Mouse (Mus musculus) liver, embryonic 13.5 days (tissue): ENCODE measurements around the gene Ube2i. TPM values are rescaled to one million over a fixed set of nuclear protein-coding genes. Genes with fewer than 3 reads are reported as not detected.
"Not testable (repeated sequence)": the region's sequence is repeated elsewhere in the genome, so short reads cannot be mapped to it uniquely, and the experiment has no call there.

Experiments used
- ATAC-seq: fragments of 200-750 bp; cut with Nextera tagmentation; 2 replicates; pipeline ENCODE4 v1.8.0; 2017; ENCODE audit warnings: low read depth, mild to moderate bottlenecking, moderate number of reproducible peaks, moderate library complexity
- DNase-seq: peaks from one replicate; pipeline ENCODE4 v3.0.0; 2022
- H3K27ac ChIP-seq: fragments of 300-500 bp; sonication (generic); 2 replicates; pipeline ENCODE4 v1.5.1; 2015; ENCODE audit warnings: moderate library complexity, mild to moderate bottlenecking, inconsistent platforms
- H3K27me3 ChIP-seq: fragments of 300-500 bp; sonication (generic); 2 replicates; pipeline ENCODE4 v1.6.1; 2015; ENCODE audit warnings: mild to moderate bottlenecking, inconsistent platforms
- H3K36me3 ChIP-seq: fragments of 300-500 bp; sonication (generic); 2 replicates; pipeline ENCODE4 v1.6.1; 2015; ENCODE audit warnings: mild to moderate bottlenecking, inconsistent platforms
- H3K4me1 ChIP-seq: fragments of 300-500 bp; sonication (generic); replicated peaks from 2 replicates; pipeline ENCODE4 v1.6.1; 2015; ENCODE audit warnings: inconsistent platforms
- H3K4me2 ChIP-seq: fragments of 300-500 bp; sonication (generic); 2 replicates; pipeline ENCODE4 v1.6.1; 2015; ENCODE audit warnings: inconsistent platforms, mild to moderate bottlenecking, moderate library complexity
- H3K4me3 ChIP-seq: fragments of 300-500 bp; sonication (generic); replicated peaks from 2 replicates; pipeline ENCODE4 v1.5.1; 2015; ENCODE audit warnings: mild to moderate bottlenecking, inconsistent platforms
- H3K9ac ChIP-seq: fragments of 300-500 bp; sonication (generic); 2 replicates; pipeline ENCODE4 v1.6.1; 2015; ENCODE audit warnings: mild to moderate bottlenecking, inconsistent platforms
- H3K9me3 ChIP-seq: fragments of 300-500 bp; sonication (generic); replicated peaks from 2 replicates; pipeline ENCODE4 v1.6.1; 2016; ENCODE audit warnings: inconsistent platforms
- WGBS: fragments of 180-500 bp; shearing (Covaris S2); methylation state at CpG from one replicate; pipeline ENCODE4 v1.1.7; 2015; ENCODE audit not compliant: insufficient replicate concordance; 5-methylcytosine and 5-hydroxymethylcytosine counted together
- polyA plus RNA-seq: library from polyadenylated mRNA; unstranded; fragments of >200 nt; fragmentation: Nextera tagmentation; extraction: Ambion mirVana; gene quantifications from 2 replicates; pipeline ENCODE4 v1.2.1, GENCODE M21; 2015

Gene Ube2i
- polyA plus RNA-seq, 1 experiment from 2014 or later, result 333 TPM

GRCm38 (mm10) chr17:25253760-25254159 lies 20.7 kb downstream of the Ube2i start:
- 51% methylated on average over 10 of the region's 10 CpGs for WGBS
- Histone ChIP-seq H3K4me2 (no peak overlapping the region), H3K27me3 (peaks cover 67% of the 10 kb centered on the region), H3K4me1 (peaks cover 15% of the 10 kb centered on the region), H3K36me3 (no peaks in the 10 kb centered on the region), H3K9me3 (no peaks in the 10 kb centered on the region), H3K4me3 (no peak overlapping the region), H3K9ac (no peak overlapping the region), H3K27ac (no peak overlapping the region)
- ATAC-seq (no peak), DNase-seq (no peak)

DNA sequence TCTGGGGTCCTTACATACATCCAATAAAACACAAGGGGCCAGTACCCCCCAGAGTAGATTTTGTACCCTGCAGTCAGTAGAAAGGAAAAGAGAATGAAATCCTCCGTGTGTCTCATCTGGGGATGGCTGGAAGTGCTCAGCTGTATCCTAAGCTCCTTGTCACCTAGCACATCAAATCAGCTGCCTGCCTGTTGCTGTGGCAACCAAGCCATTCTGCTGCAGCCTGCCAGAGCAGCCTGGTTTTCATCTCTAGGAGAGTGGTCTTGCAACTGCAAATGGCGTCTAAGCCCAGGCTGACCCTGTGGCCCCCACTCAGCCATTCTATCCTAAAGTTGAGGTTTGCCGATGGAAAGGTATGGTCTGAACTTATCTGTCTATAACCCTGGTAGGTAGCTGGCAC lies 21.8 kb downstream of the Ube2i start:
- H3K27me3 ChIP-seq, result peaks cover 71% of the 10 kb centered on the region
- no peak overlapping the region for H3K4me3 ChIP-seq
- H3K4me1 ChIP-seq, result peaks cover 12% of the 10 kb centered on the region
- H3K9ac ChIP-seq, result no peak overlapping the region
- no peak for DNase-seq
- H3K36me3 ChIP-seq, result no peaks in the 10 kb centered on the region
- 46% methylated on average over 3 of the region's 3 CpGs for WGBS
- H3K27ac ChIP-seq, result no peak overlapping the region
- H3K4me2 ChIP-seq, result no peak overlapping the region
- H3K9me3 ChIP-seq, result no peaks in the 10 kb centered on the region
- ATAC-seq, result no peak

DNA sequence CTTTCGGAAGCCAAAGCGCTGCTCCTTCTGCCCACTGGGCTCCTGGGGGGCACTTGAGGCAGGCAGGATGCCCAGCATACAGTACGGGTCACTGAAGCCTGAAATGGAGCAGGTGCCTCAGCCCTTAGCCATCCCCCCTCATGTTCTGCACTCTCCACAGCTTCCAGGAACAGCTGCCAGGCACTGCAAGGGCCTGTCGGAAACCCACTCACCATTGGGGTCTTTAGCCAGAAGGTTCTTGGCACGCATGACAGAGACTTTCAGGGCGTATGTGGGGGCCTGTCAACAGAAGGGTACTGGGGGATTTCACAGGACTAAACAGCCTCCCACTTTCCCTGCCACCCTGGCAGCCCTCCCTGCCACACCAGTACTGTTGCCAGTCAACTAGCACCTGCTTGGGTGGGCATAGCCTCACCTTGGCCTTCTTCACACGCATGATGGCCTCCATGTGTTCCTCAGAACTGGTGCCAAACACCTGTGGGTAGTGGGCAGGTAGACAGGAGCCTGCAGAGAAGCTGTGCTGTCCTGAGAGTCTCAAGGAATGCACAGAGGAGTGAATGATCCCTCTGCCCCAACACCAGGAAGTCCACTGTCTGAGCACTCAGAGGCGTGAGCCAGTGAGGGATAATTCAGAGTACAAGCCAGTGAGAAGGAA lies 24.1 kb downstream of the Ube2i start:
- 68% methylated on average over 8 of the region's 8 CpGs for WGBS
- Histone ChIP-seq H3K4me1 (no peaks in the 10 kb centered on the region), H3K4me3 (no peak overlapping the region), H3K27me3 (peaks cover 53% of the 10 kb centered on the region), H3K36me3 (no peaks in the 10 kb centered on the region), H3K9me3 (no peaks in the 10 kb centered on the region), H3K4me2 (no peak overlapping the region), H3K9ac (no peak overlapping the region), H3K27ac (no peak overlapping the region)
- DNase-seq (no peak), ATAC-seq (no peak)

DNA sequence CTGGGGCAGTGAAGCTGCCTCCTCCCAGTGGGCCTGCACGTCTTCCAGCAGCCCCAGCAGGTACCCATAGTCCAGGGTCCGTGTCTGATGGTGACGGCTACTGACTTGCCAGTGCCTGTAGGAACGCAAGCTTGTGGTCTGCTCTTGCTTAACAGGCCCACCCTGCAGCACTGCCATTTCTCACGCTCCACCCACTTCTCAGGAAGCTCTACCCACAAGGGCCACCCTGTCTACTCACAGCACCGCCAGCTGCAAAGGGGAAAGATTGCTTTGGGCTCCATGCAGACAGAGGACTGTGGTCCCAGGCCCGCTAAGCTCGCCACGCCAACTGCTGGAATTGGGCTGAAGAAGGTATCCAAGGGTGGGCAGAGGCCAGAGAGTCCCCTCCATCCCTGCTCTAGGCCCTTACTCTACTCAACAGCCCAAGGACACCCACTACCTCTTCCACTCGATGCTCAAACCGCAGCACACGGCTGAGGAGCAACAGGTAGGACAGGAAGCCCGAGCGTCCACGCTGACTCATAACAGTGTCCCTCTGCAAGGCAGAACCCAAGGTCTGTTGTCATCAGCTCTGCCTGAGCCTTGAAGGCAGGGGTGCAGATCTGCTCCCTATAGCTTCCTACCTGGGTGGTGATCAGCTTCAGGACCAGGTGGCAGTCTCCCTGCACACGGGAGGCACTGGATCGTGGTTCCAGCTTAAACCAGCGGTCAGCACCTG lies 26.2 kb downstream of the Ube2i start:
- Histone ChIP-seq H3K4me1 (no peaks in the 10 kb centered on the region), H3K9ac (no peak overlapping the region), H3K4me2 (no peak overlapping the region), H3K9me3 (no peaks in the 10 kb centered on the region), H3K27ac (no peak overlapping the region), H3K36me3 (peaks cover 15% of the 10 kb centered on the region), H3K27me3 (peaks cover 32% of the 10 kb centered on the region), H3K4me3 (no peak overlapping the region)
- WGBS, result 46% methylated on average over 18 of the region's 18 CpGs
- DNase-seq, result no peak
- no peak for ATAC-seq

GRCm38 (mm10) chr17:25244239-25244638 lies 30.2 kb downstream of the Ube2i start:
- Histone ChIP-seq H3K9me3 (no peaks in the 10 kb centered on the region), H3K9ac (no peak overlapping the region), H3K27me3 (peaks cover 10% of the 10 kb centered on the region; the same call in 1 of the 2 replicates), H3K4me2 (no peak overlapping the region), H3K36me3 (peaks cover 32% of the 10 kb centered on the region), H3K4me1 (peaks cover 22% of the 10 kb centered on the region), H3K4me3 (no peak overlapping the region), H3K27ac (no peak overlapping the region)
- 82% methylated on average over 16 of the region's 16 CpGs for WGBS
- no peak for DNase-seq
- no peak for ATAC-seq

GRCm38 (mm10) chr17:25243131-25243780 lies 31.2 kb downstream of the Ube2i start:
- Histone ChIP-seq H3K27me3 (peaks cover 10% of the 10 kb centered on the region; the same call in 1 of the 2 replicates), H3K4me1 (peaks cover 26% of the 10 kb centered on the region), H3K27ac (no peak overlapping the region), H3K9me3 (no peaks in the 10 kb centered on the region), H3K4me3 (no peak overlapping the region), H3K9ac (no peak overlapping the region), H3K4me2 (no peak overlapping the region), H3K36me3 (peaks cover 32% of the 10 kb centered on the region)
- 85% methylated on average over 11 of the region's 11 CpGs for WGBS
- DNase-seq, result no peak
- no peak for ATAC-seq

GRCm38 (mm10) chr17:25239695-25240636 lies 34.5 kb downstream of the Ube2i start, which contains the start of the genes Gnptg and Tsr3:
TSS of gene Gnptg (minus strand) at chr17:25240124.
TSS of gene Tsr3 (plus strand) at chr17:25240170.
- Histone ChIP-seq H3K27ac (peak within 1 kb of the TSS; percentile 71), H3K9me3 (no peaks in the 10 kb centered on the region), H3K4me1 (peaks cover 28% of the 10 kb centered on the region), H3K27me3 (no peaks in the 10 kb centered on the region), H3K36me3 (peaks cover 52% of the 10 kb centered on the region), H3K4me2 (peak within 1 kb of the TSS; percentile 93), H3K4me3 (peak within 1 kb of the TSS; percentile 85), H3K9ac (peak within 1 kb of the TSS; percentile 91)
- ATAC-seq (peak; percentile 84), DNase-seq (peak; percentile 79)
- under 1% methylated on average over 80 of the region's 80 CpGs for WGBS

DNA sequence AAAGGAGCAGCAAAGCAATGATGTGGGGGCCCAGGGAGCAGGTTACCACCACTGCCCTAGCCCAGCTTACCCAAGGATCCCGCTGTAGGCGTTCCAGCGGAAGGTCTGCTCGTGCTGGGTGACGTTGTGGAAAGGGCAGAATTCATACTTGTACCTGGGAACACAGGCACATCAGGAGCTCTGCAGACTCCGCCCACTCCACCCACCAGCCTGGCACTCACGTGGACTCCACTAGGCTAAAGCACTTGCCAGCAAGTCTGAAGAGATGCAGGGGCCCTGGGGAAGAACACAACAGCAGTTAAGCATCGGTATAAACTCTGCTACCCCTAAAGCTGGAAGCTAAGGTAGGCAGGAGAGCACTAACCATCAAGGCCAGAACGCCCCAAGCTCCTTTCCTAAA lies 38.8 kb downstream of the Ube2i start:
- H3K36me3 ChIP-seq, result peaks cover 37% of the 10 kb centered on the region
- ATAC-seq (no peak), DNase-seq (no peak)
- H3K9ac ChIP-seq, result no peak overlapping the region
- no peak overlapping the region for H3K4me3 ChIP-seq
- 83% methylated on average over 9 of the region's 9 CpGs for WGBS
- no peaks in the 10 kb centered on the region for H3K9me3 ChIP-seq
- H3K27me3 ChIP-seq, result no peaks in the 10 kb centered on the region
- H3K4me1 ChIP-seq, result peaks cover 14% of the 10 kb centered on the region
- H3K27ac ChIP-seq, result no peak overlapping the region
- H3K4me2 ChIP-seq, result no peak overlapping the region

GRCm38 (mm10) chr17:25231621-25232020 lies 42.8 kb downstream of the Ube2i start:
- 94% methylated on average over 7 of the region's 11 CpGs for WGBS
- peak; percentile 37; the same call in 1 of the 2 replicates for ATAC-seq
- not testable (repeated sequence) for H3K9me3 ChIP-seq, H3K9ac ChIP-seq, H3K4me3 ChIP-seq, H3K4me2 ChIP-seq, H3K27me3 ChIP-seq, H3K27ac ChIP-seq, DNase-seq
- peaks cover 74% of the 10 kb centered on the region for H3K36me3 ChIP-seq
- H3K4me1 ChIP-seq, result peaks cover 25% of the 10 kb centered on the region

GRCm38 (mm10) chr17:25230700-25231099 lies 43.7 kb downstream of the Ube2i start:
- no peak overlapping the region for H3K4me3 ChIP-seq
- peaks cover 35% of the 10 kb centered on the region for H3K4me1 ChIP-seq
- 98% methylated on average over 3 of the region's 3 CpGs for WGBS
- ATAC-seq (no peak), DNase-seq (no peak)
- no peak overlapping the region for H3K4me2 ChIP-seq
- H3K27me3 ChIP-seq, result no peaks in the 10 kb centered on the region
- H3K27ac ChIP-seq, result no peak overlapping the region
- H3K36me3 ChIP-seq, result peaks cover 72% of the 10 kb centered on the region
- no peak overlapping the region for H3K9ac ChIP-seq
- H3K9me3 ChIP-seq, result no peaks in the 10 kb centered on the region
